Mouse (Mus musculus) mature B cell (primary cell): ENCODE measurements around the gene Bpnt1.

Experiments
- in situ Hi-C: fragments of 300-500 bp; cut with MboI; formaldehyde crosslinking; loops from 2 replicates; pipeline ENCODE4 v1.14.3; 2019

The Bpnt1 gene

GRCm38 (mm10) chr1:185331364-185331763 lies 585 bp upstream of the Bpnt1 start:
- in situ Hi-C loops: no loop called here

- in situ Hi-C loops: no loop called here
Measured at GRCm38 (mm10) chr1:185333651-185334050, 1.7 kb downstream of the Bpnt1 start.

- in situ Hi-C loops: no loop called here
Measured at GRCm38 (mm10) chr1:185334136-185334535, 2.2 kb downstream of the Bpnt1 start.

- in situ Hi-C loops: no loop called here
Measured at GRCm38 (mm10) chr1:185335231-185335765, 3.3 kb downstream of the Bpnt1 start.

- in situ Hi-C loops: no loop called here
Measured at GRCm38 (mm10) chr1:185336535-185336934, 4.6 kb downstream of the Bpnt1 start.

GRCm38 (mm10) chr1:185342441-185342840 lies 10.5 kb downstream of the Bpnt1 start:
- in situ Hi-C loops: no loop called here

GRCm38 (mm10) chr1:185343422-185343821 lies 11.5 kb downstream of the Bpnt1 start:
- in situ Hi-C loops: no loop called here

- in situ Hi-C loops: no loop called here
Measured at GRCm38 (mm10) chr1:185346188-185346587, 14.2 kb downstream of the Bpnt1 start.

GRCm38 (mm10) chr1:185349741-185350140 lies 17.8 kb downstream of the Bpnt1 start:
- in situ Hi-C loops: no loop called here

- in situ Hi-C loops: no loop called here
Measured at GRCm38 (mm10) chr1:185350611-185351010, 18.7 kb downstream of the Bpnt1 start.

GRCm38 (mm10) chr1:185352151-185352550 lies 20.2 kb downstream of the Bpnt1 start:
- in situ Hi-C loops: no loop called here

- in situ Hi-C loops: no loop called here
Measured at GRCm38 (mm10) chr1:185353351-185353750, 21.4 kb downstream of the Bpnt1 start.

- in situ Hi-C loops: no loop called here
Measured at GRCm38 (mm10) chr1:185354731-185355130, 22.8 kb downstream of the Bpnt1 start.

- in situ Hi-C loops: no loop called here
Measured at GRCm38 (mm10) chr1:185356246-185356645, 24.3 kb downstream of the Bpnt1 start.

GRCm38 (mm10) chr1:185358211-185358610 lies 26.3 kb downstream of the Bpnt1 start:
- in situ Hi-C loops: no loop called here

- in situ Hi-C loops: no loop called here
Measured at GRCm38 (mm10) chr1:185362677-185363520, 30.9 kb downstream of the Bpnt1 start, which contains the start of gene Eprs. Gene Eprs (plus strand): TSS chr1:185363044.

GRCm38 (mm10) chr1:185363526-185364182 lies 31.7 kb downstream of the Bpnt1 start:
- in situ Hi-C loops: no loop called here

GRCm38 (mm10) chr1:185364183-185364540 lies 32.2 kb downstream of the Bpnt1 start:
- in situ Hi-C loops: no loop called here

GRCm38 (mm10) chr1:185367383-185367782 lies 35.4 kb downstream of the Bpnt1 start:
- in situ Hi-C loops: no loop called here

- in situ Hi-C loops: no loop called here
Measured at GRCm38 (mm10) chr1:185369979-185370378, 38.0 kb downstream of the Bpnt1 start.

GRCm38 (mm10) chr1:185376390-185376789 lies 44.4 kb downstream of the Bpnt1 start:
- in situ Hi-C loops: no loop called here

- in situ Hi-C loops: no loop called here
Measured at GRCm38 (mm10) chr1:185377429-185377828, 45.5 kb downstream of the Bpnt1 start.

- in situ Hi-C loops: loop anchor here (25.0 kb wide), 1 partner anchor 1311 kb away; the partner anchor contains the start of gene Tgfb2
Measured at GRCm38 (mm10) chr1:185401615-185402014, 69.7 kb downstream of the Bpnt1 start.
